Mouse (Mus musculus): ENCODE results near the gene Adam11. TPM values are rescaled to one million over a fixed set of nuclear protein-coding genes. Genes with fewer than 3 reads are reported as not detected.

Adam11 gene
- total and polyA plus RNA-seq, 2 experiments from 2014 or later = 17.6 to 37.9 TPM

DNA sequence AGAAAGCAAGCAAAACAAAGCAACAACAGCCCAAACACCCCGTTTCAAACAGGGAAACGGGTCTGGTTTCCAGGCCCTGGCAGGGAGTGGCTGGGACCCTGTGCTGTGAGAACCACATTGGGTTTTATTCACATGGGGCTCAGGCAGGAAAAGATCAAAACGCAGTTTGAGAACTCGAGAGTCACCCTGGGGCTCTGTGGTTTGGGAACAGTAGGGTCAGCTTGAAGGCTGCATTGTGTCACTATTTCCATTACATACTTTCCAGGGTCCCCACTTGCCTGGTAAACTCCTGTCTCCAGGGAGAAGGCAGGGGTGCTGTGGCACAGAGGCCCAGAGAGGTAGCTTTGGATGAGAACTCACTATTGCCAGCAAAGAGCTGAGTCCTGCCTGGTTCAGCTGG lies 65.9 kb downstream of the Adam11 start:
- no peak for DNase-seq
- WGBS = 66% methylated on average over 4 of the region's 4 CpGs
- H3K27me3 ChIP-seq (ENCODE audit: insufficient read depth, low read length) = no peaks in the 10 kb centered on the region
- H3K4me3 ChIP-seq (ENCODE audit: low read depth, low read length) = no peak overlapping the region
- ATAC-seq = no peak
- no peak overlapping the region for H3K27ac ChIP-seq (ENCODE audit: low read depth, low read length)
- no peak overlapping the region for H3K4me2 ChIP-seq (ENCODE audit: low read depth)
- no peak for TF ChIP-seq CTCF (IDR thresholded peaks at IDR 0.05; ENCODE audit: low read depth)
- H3K36me3 ChIP-seq (ENCODE audit: insufficient read depth) = no peaks in the 10 kb centered on the region
- H3K9me3 ChIP-seq (ENCODE audit: low read length) = no peaks in the 10 kb centered on the region
- H3K9ac ChIP-seq = no peak overlapping the region
- H3K4me1 ChIP-seq (ENCODE audit: insufficient read depth) = no peaks in the 10 kb centered on the region

Other genes with a start within 250 kb of the Adam11 start
- 29.5 and 31.1 TPM in 2 replicates for gene Gpatch8, start 205.0 kb upstream of the Adam11 start, total RNA-seq (2014; rRNA removed)
- 25.2 and 45.5 TPM in 2 replicates for gene Gpatch8, start 205.0 kb upstream of the Adam11 start, polyA plus RNA-seq (2015; fragmentation: Nextera tagmentation; extraction: Ambion mirVana)
- 2.6 and 5.5 TPM in 2 replicates for gene Gm11627, start 182.0 kb upstream of the Adam11 start, total RNA-seq (2014; rRNA removed)
- 3.7 and 5.9 TPM in 2 replicates for gene Gm11627, start 182.0 kb upstream of the Adam11 start, polyA plus RNA-seq (2015; fragmentation: Nextera tagmentation; extraction: Ambion mirVana)
- 12.0 and 15.2 TPM in 2 replicates for gene Fzd2, start 157.0 kb upstream of the Adam11 start, total RNA-seq (2014; rRNA removed)
- gene Fzd2, start 157.0 kb upstream of the Adam11 start, polyA plus RNA-seq (2015; fragmentation: Nextera tagmentation; extraction: Ambion mirVana) = 4.5 and 4.6 TPM in 2 replicates
- gene Meioc, start 97.7 kb upstream of the Adam11 start, total RNA-seq (2014; rRNA removed) = not detected in 2 replicates
- gene Meioc, start 97.7 kb upstream of the Adam11 start, polyA plus RNA-seq (2015; fragmentation: Nextera tagmentation; extraction: Ambion mirVana) = 0.08 and 0.10 TPM in 2 replicates
- gene Ccdc43, start 63.7 kb upstream of the Adam11 start, total RNA-seq (2014; rRNA removed) = 33.6 and 36.9 TPM in 2 replicates
- gene Ccdc43, start 63.7 kb upstream of the Adam11 start, polyA plus RNA-seq (2015; fragmentation: Nextera tagmentation; extraction: Ambion mirVana) = 32.1 and 36.6 TPM in 2 replicates
- gene Gjc1, start 58.3 kb downstream of the Adam11 start, total RNA-seq (2014; rRNA removed) = 25.3 and 26.5 TPM in 2 replicates
- 22.6 and 24.1 TPM in 2 replicates for gene Gjc1, start 58.3 kb downstream of the Adam11 start, polyA plus RNA-seq (2015; fragmentation: Nextera tagmentation; extraction: Ambion mirVana)
- gene Higd1b, start 74.4 kb downstream of the Adam11 start, total RNA-seq (2014; rRNA removed) = 5.3 and 10.3 TPM in 2 replicates
- 13.8 and 18.1 TPM in 2 replicates for gene Higd1b, start 74.4 kb downstream of the Adam11 start, polyA plus RNA-seq (2015; fragmentation: Nextera tagmentation; extraction: Ambion mirVana)
- gene Eftud2, start 119.5 kb downstream of the Adam11 start, total RNA-seq (2014; rRNA removed) = 63.2 and 71.7 TPM in 2 replicates
- 111 and 118 TPM in 2 replicates for gene Eftud2, start 119.5 kb downstream of the Adam11 start, polyA plus RNA-seq (2015; fragmentation: Nextera tagmentation; extraction: Ambion mirVana)
- gene Ccdc103, start 119.8 kb downstream of the Adam11 start, total RNA-seq (2014; rRNA removed) = 3.1 and 4.4 TPM in 2 replicates
- 2.7 and 2.9 TPM in 2 replicates for gene Ccdc103, start 119.8 kb downstream of the Adam11 start, polyA plus RNA-seq (2015; fragmentation: Nextera tagmentation; extraction: Ambion mirVana)
- gene Fam187a, start 123.7 kb downstream of the Adam11 start, total RNA-seq (2014; rRNA removed) = 0.38 TPM in 1 of 2 replicates, not detected in the other
- not detected in 2 replicates for gene Fam187a, start 123.7 kb downstream of the Adam11 start, polyA plus RNA-seq (2015; fragmentation: Nextera tagmentation; extraction: Ambion mirVana)
- gene Gfap, start 139.5 kb downstream of the Adam11 start, total RNA-seq (2014; rRNA removed) = 44.4 and 58.9 TPM in 2 replicates
- 31.8 and 52.6 TPM in 2 replicates for gene Gfap, start 139.5 kb downstream of the Adam11 start, polyA plus RNA-seq (2015; fragmentation: Nextera tagmentation; extraction: Ambion mirVana)
- 3.2 and 6.6 TPM in 2 replicates for gene Kif18b, start 163.7 kb downstream of the Adam11 start, total RNA-seq (2014; rRNA removed)
- gene Kif18b, start 163.7 kb downstream of the Adam11 start, polyA plus RNA-seq (2015; fragmentation: Nextera tagmentation; extraction: Ambion mirVana) = 0.54 and 0.70 TPM in 2 replicates
- 10.3 and 11.8 TPM in 2 replicates for gene C1ql1, start 185.2 kb downstream of the Adam11 start, total RNA-seq (2014; rRNA removed)
- 3.9 and 5.4 TPM in 2 replicates for gene C1ql1, start 185.2 kb downstream of the Adam11 start, polyA plus RNA-seq (2015; fragmentation: Nextera tagmentation; extraction: Ambion mirVana)

Measured in forebrain, postnatal 0 days (tissue).